Mouse (Mus musculus): Measurements from ENCODE around the gene Rnls.

GRCm38 (mm10) chr19:33173991-33174390 lies 218.1 kb downstream of the Rnls start:
- TF ChIP-seq CTCF (IDR thresholded peaks at IDR 0.05; ENCODE audit: low read depth) (no peak), EP300 (IDR thresholded peaks at IDR 0.05; ENCODE audit: low read depth) (no peak)
